Mouse (Mus musculus) erythroblast, embryonic 14.5 days (primary cell): ENCODE measurements around the gene Ccdc122.

ENCODE experiments used
- GATA1 ChIP-seq: IDR thresholded peaks from 2 replicates; pipeline ENCODE4 v1.6.1; 2012; ENCODE audit warnings: low read length, inconsistent platforms, mixed read lengths
- TAL1 ChIP-seq: IDR thresholded peaks from 3 replicates; pipeline ENCODE4 v1.6.1; 2012; ENCODE audit warnings: low read length, inconsistent platforms, mixed read lengths

GRCm38 (mm10) chr14:77004740-77005139 lies 31.8 kb upstream of the Ccdc122 start:
- TF ChIP-seq GATA1, result no peak
- TF ChIP-seq TAL1, result no peak
